Mouse (Mus musculus) midbrain, embryonic 13.5 days (tissue): ENCODE data around the gene Atxn2l. TPM values are rescaled to one million over a fixed set of nuclear protein-coding genes. Genes with fewer than 3 reads are reported as not detected.
"Not testable (repeated sequence)": the region's sequence is repeated elsewhere in the genome, so short reads cannot be mapped to it uniquely, and the experiment has no call there.

Source experiments
- ATAC-seq: fragments of 200-750 bp; cut with Nextera tagmentation; 2 replicates; pipeline ENCODE4 v1.8.0; 2017; ENCODE audit warnings: mild to moderate bottlenecking, moderate TSS enrichment, moderate library complexity
- H3K27ac ChIP-seq: fragments of 300-500 bp; sonication (generic); 2 replicates; pipeline ENCODE4 v1.5.1; 2015; ENCODE audit warnings: inconsistent platforms, mild to moderate bottlenecking, moderate library complexity
- H3K27me3 ChIP-seq: fragments of 300-500 bp; sonication (generic); 2 replicates; pipeline ENCODE4 v1.6.1; 2015; ENCODE audit warnings: mild to moderate bottlenecking, inconsistent platforms
- H3K36me3 ChIP-seq: fragments of 300-500 bp; sonication (generic); 2 replicates; pipeline ENCODE4 v1.6.1; 2015; ENCODE audit warnings: mild to moderate bottlenecking, inconsistent platforms
- H3K4me1 ChIP-seq: fragments of 300-500 bp; sonication (generic); replicated peaks from 2 replicates; pipeline ENCODE4 v1.6.1; 2015; ENCODE audit warnings: inconsistent platforms
- H3K4me2 ChIP-seq: fragments of 300-500 bp; sonication (generic); replicated peaks from 2 replicates; pipeline ENCODE4 v1.6.1; 2015; ENCODE audit warnings: moderate library complexity, mild to moderate bottlenecking, inconsistent platforms
- H3K4me3 ChIP-seq: fragments of 300-500 bp; sonication (generic); replicated peaks from 2 replicates; pipeline ENCODE4 v1.5.1; 2015; ENCODE audit warnings: mild to moderate bottlenecking, inconsistent platforms
- H3K9ac ChIP-seq: fragments of 300-500 bp; sonication (generic); replicated peaks from 2 replicates; pipeline ENCODE4 v1.6.1; 2015; ENCODE audit warnings: mild to moderate bottlenecking, inconsistent platforms
- H3K9me3 ChIP-seq: fragments of 300-500 bp; sonication (generic); 2 replicates; pipeline ENCODE4 v1.6.1; 2016; ENCODE audit warnings: mild to moderate bottlenecking, inconsistent platforms
- WGBS: fragments of 180-500 bp; shearing (Covaris S2); methylation state at CpG from one replicate; pipeline ENCODE4 v1.1.7; 2015; 5-methylcytosine and 5-hydroxymethylcytosine counted together
- polyA plus RNA-seq: library from polyadenylated mRNA; unstranded; fragments of >200 nt; fragmentation: Nextera tagmentation; extraction: Ambion mirVana; gene quantifications from 2 replicates; pipeline ENCODE4 v1.2.1, GENCODE M21; 2015

Atxn2l gene
- polyA plus RNA-seq, 1 experiment from 2014 or later = 76.5 TPM

- Histone ChIP-seq H3K4me1 (peaks cover 6% of the 10 kb centered on the region), H3K27me3 (no peaks in the 10 kb centered on the region), H3K9ac (no peak overlapping the region), H3K27ac (no peak overlapping the region), H3K4me2 (no peak overlapping the region), H3K36me3 (no peaks in the 10 kb centered on the region), H3K9me3 (no peaks in the 10 kb centered on the region), H3K4me3 (no peak overlapping the region)
- no peak for ATAC-seq
- WGBS = 84% methylated on average over 8 of the region's 8 CpGs
Observed at GRCm38 (mm10) chr7:126507126-126507778, 4.0 kb upstream of the Atxn2l start.

GRCm38 (mm10) chr7:126504913-126505312, 1.7 kb upstream of the Atxn2l start:
- Histone ChIP-seq H3K27me3 (no peaks in the 10 kb centered on the region), H3K4me3 (no peak overlapping the region), H3K4me1 (peaks cover 23% of the 10 kb centered on the region), H3K36me3 (peaks cover 14% of the 10 kb centered on the region), H3K27ac (no peak overlapping the region), H3K9me3 (no peaks in the 10 kb centered on the region), H3K4me2 (no peak overlapping the region), H3K9ac (no peak overlapping the region)
- 94% methylated on average over 2 of the region's 2 CpGs for WGBS
- no peak for ATAC-seq

GRCm38 (mm10) chr7:126502751-126503150, 486 bp downstream of the Atxn2l start:
- peak overlapping the region; percentile 99 for H3K9ac ChIP-seq
- peaks cover 23% of the 10 kb centered on the region for H3K4me1 ChIP-seq
- H3K36me3 ChIP-seq = peaks cover 35% of the 10 kb centered on the region
- H3K27ac ChIP-seq = peak overlapping the region; percentile 99
- WGBS = under 1% methylated on average over 39 of the region's 40 CpGs
- H3K4me2 ChIP-seq = peak overlapping the region; percentile 79
- ATAC-seq = no peak
- H3K9me3 ChIP-seq = no peaks in the 10 kb centered on the region
- peak overlapping the region; percentile 100 for H3K4me3 ChIP-seq
- H3K27me3 ChIP-seq = no peaks in the 10 kb centered on the region

GRCm38 (mm10) chr7:126502023-126502741, 1.1 kb downstream of the Atxn2l start:
- Histone ChIP-seq H3K27me3 (no peaks in the 10 kb centered on the region), H3K9me3 (no peaks in the 10 kb centered on the region), H3K36me3 (peaks cover 41% of the 10 kb centered on the region), H3K4me1 (peaks cover 23% of the 10 kb centered on the region), H3K4me2 (peak overlapping the region; percentile 79), H3K9ac (peak overlapping the region; percentile 99), H3K27ac (peak overlapping the region; percentile 99), H3K4me3 (peak overlapping the region; percentile 100)
- 1% methylated on average over 56 of the region's 57 CpGs for WGBS
- ATAC-seq = peak; percentile 93

GRCm38 (mm10) chr7:126501684-126502022, 1.6 kb downstream of the Atxn2l start:
- no peaks in the 10 kb centered on the region for H3K9me3 ChIP-seq

GRCm38 (mm10) chr7:126499416-126499815, 3.8 kb downstream of the Atxn2l start:
- Histone ChIP-seq H3K4me2 (no peak overlapping the region), H3K27ac (no peak overlapping the region), H3K9ac (no peak overlapping the region), H3K9me3 (no peaks in the 10 kb centered on the region), H3K4me1 (peaks cover 23% of the 10 kb centered on the region), H3K27me3 (no peaks in the 10 kb centered on the region), H3K36me3 (peaks cover 69% of the 10 kb centered on the region), H3K4me3 (no peak overlapping the region)
- WGBS = 96% methylated on average over 7 of the region's 7 CpGs
- no peak for ATAC-seq

More at GRCm38 (mm10) chr7:126501684-126502022, 1.6 kb downstream of the Atxn2l start:
- Histone ChIP-seq H3K4me3 (peak overlapping the region; percentile 100), H3K27ac (peak overlapping the region; percentile 99), H3K27me3 (no peaks in the 10 kb centered on the region), H3K9ac (peak overlapping the region; percentile 99), H3K36me3 (peaks cover 46% of the 10 kb centered on the region), H3K4me2 (peak overlapping the region; percentile 79), H3K4me1 (peaks cover 23% of the 10 kb centered on the region)
- WGBS = 5% methylated on average over 9 of the region's 9 CpGs
- peak; percentile 0; the same call in 1 of the 2 replicates for ATAC-seq

GRCm38 (mm10) chr7:126497966-126498365, 5.3 kb downstream of the Atxn2l start:
- Histone ChIP-seq H3K4me3 (no peak overlapping the region), H3K27ac (no peak overlapping the region), H3K4me2 (no peak overlapping the region), H3K27me3 (no peaks in the 10 kb centered on the region), H3K9me3 (no peaks in the 10 kb centered on the region), H3K36me3 (peaks cover 83% of the 10 kb centered on the region), H3K9ac (no peak overlapping the region), H3K4me1 (peaks cover 17% of the 10 kb centered on the region)
- WGBS = 92% methylated on average over 12 of the region's 12 CpGs
- no peak for ATAC-seq

- no peaks in the 10 kb centered on the region for H3K27me3 ChIP-seq
- WGBS = 92% methylated on average over 5 of the region's 5 CpGs
- no peak overlapping the region for H3K4me2 ChIP-seq
- peaks cover 97% of the 10 kb centered on the region for H3K36me3 ChIP-seq
- no peak overlapping the region for H3K27ac ChIP-seq
- H3K4me3 ChIP-seq = no peak overlapping the region
- no peak overlapping the region for H3K9ac ChIP-seq
- no peak for ATAC-seq
- H3K4me1 ChIP-seq = peaks cover 15% of the 10 kb centered on the region
- H3K9me3 ChIP-seq = no peaks in the 10 kb centered on the region
Observed at GRCm38 (mm10) chr7:126496475-126496874, 6.8 kb downstream of the Atxn2l start.

GRCm38 (mm10) chr7:126494120-126494519, 9.1 kb downstream of the Atxn2l start:
- no peak for ATAC-seq
- Histone ChIP-seq H3K27ac (no peak overlapping the region), H3K36me3 (peaks cover 94% of the 10 kb centered on the region), H3K4me2 (no peak overlapping the region), H3K9ac (no peak overlapping the region), H3K4me1 (no peaks in the 10 kb centered on the region), H3K4me3 (no peak overlapping the region), H3K9me3 (no peaks in the 10 kb centered on the region), H3K27me3 (no peaks in the 10 kb centered on the region)
- WGBS = 94% methylated on average over 6 of the region's 6 CpGs

- H3K4me3 ChIP-seq = no peak overlapping the region
- 59% methylated on average over 11 of the region's 11 CpGs for WGBS
- H3K4me1 ChIP-seq = peaks cover 11% of the 10 kb centered on the region
- H3K27me3 ChIP-seq = no peaks in the 10 kb centered on the region
- no peak overlapping the region for H3K9ac ChIP-seq
- peak overlapping the region; percentile 39 for H3K27ac ChIP-seq
- H3K4me2 ChIP-seq = no peak overlapping the region
- no peaks in the 10 kb centered on the region for H3K9me3 ChIP-seq
- peaks cover 78% of the 10 kb centered on the region for H3K36me3 ChIP-seq
- no peak for ATAC-seq
Observed at GRCm38 (mm10) chr7:126491973-126492372, 11.3 kb downstream of the Atxn2l start.

GRCm38 (mm10) chr7:126491005-126491404, 12.2 kb downstream of the Atxn2l start:
- ATAC-seq = no peak
- H3K9me3 ChIP-seq = no peaks in the 10 kb centered on the region
- H3K27ac ChIP-seq = no peak overlapping the region
- no peak overlapping the region for H3K4me2 ChIP-seq
- peaks cover 11% of the 10 kb centered on the region for H3K4me1 ChIP-seq
- WGBS = 90% methylated on average over 1 of the region's 1 CpGs
- no peaks in the 10 kb centered on the region for H3K27me3 ChIP-seq
- H3K36me3 ChIP-seq = peaks cover 69% of the 10 kb centered on the region
- no peak overlapping the region for H3K9ac ChIP-seq
- H3K4me3 ChIP-seq = no peak overlapping the region

GRCm38 (mm10) chr7:126487617-126488385, 15.4 kb downstream of the Atxn2l start:
- not testable (repeated sequence) for H3K27me3 ChIP-seq, ATAC-seq, H3K9me3 ChIP-seq
- Histone ChIP-seq H3K4me1 (peaks cover 11% of the 10 kb centered on the region), H3K9ac (peak overlapping the region; percentile 80), H3K4me2 (peak overlapping the region; percentile 99), H3K27ac (0 out of 2 replicates have a peak overlapping the region, but pooled peaks have one; percentile 81), H3K36me3 (peaks cover 37% of the 10 kb centered on the region), H3K4me3 (peak overlapping the region; percentile 69)
- WGBS = 24% methylated on average over 23 of the region's 25 CpGs
